11 mouse cellular contexts compared by ENCODE assay signal in the genomic region with DNA sequence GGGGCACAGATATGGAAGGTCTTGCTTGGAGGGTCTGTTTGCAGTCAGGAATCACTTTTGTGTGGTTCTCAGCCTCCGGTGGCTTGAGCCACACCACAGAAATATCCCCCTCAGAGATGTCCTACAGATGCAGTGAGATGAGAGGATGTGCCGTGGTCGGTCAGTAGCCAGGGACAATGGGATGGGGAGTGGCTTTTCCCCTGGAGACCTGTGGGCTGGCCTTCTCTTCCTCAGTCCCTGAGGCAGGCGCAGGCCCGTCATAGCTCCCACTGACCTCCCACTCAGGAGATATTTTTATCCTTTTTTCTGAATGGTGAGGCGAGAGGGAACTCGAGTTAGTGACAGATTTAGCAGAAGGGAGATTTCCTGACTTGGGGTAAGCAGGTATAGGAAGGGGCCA. TPM values are rescaled to one million over a fixed set of nuclear protein-coding genes. Genes with fewer than 3 reads are reported as not detected.
DNase-seq lines count a peak whose midpoint lies in the region; ATAC-seq lines count a peak whose summit lies in the region.
"Had no signal": no experiment of that assay in that cellular context is flagged by ENCODE, and none has a peak within 500 bp of the region (broad histone marks: within the 10 kb centered on the region; RNA-seq: fewer than 3 reads in every experiment).

No protein-coding gene starts in this region.

- no peak for ATAC-seq in forebrain, embryonic 11.5 days (replicated peaks; ENCODE audit: low FRiP score)
- no peak for ATAC-seq in midbrain, embryonic 15.5 days (replicated peaks)

- peaks cover 65% of the 10 kb centered on the region for H3K4me1 ChIP-seq in forebrain, embryonic 11.5 days (replicated peaks; ENCODE audit: control insufficient read depth, insufficient read depth, low read length)
- H3K4me1 ChIP-seq in midbrain, embryonic 15.5 days = peaks cover 98% of the 10 kb centered on the region

- no peaks in the 10 kb centered on the region for H3K9me3 ChIP-seq in forebrain, embryonic 11.5 days (ENCODE audit: control insufficient read depth, low read length)
- H3K9me3 ChIP-seq in midbrain, embryonic 15.5 days = no peaks in the 10 kb centered on the region
- H3K9me3 ChIP-seq: lung, embryonic 15.5 days; stomach, embryonic 15.5 days had no signal

- no peak overlapping the region for H3K4me3 ChIP-seq in forebrain, embryonic 11.5 days (ENCODE audit: low read depth, low read length)
- H3K4me3 ChIP-seq in midbrain, embryonic 15.5 days = peak overlapping the region; percentile 85
- H3K4me3 ChIP-seq: lung, embryonic 15.5 days; stomach, embryonic 15.5 days had no signal

- peak overlapping the region; percentile 8; the same call in 1 of the 2 replicates for H3K9ac ChIP-seq in forebrain, embryonic 11.5 days (ENCODE audit: low read length)
- peak overlapping the region; percentile 21 for H3K9ac ChIP-seq in midbrain, embryonic 15.5 days
- H3K9ac ChIP-seq: lung, embryonic 15.5 days; stomach, embryonic 15.5 days had no signal

- H3K36me3 ChIP-seq in forebrain, embryonic 11.5 days (ENCODE audit: control insufficient read depth, insufficient read depth, low read length) = no peaks in the 10 kb centered on the region; the same call in 1 of the 2 replicates
- no peaks in the 10 kb centered on the region for H3K36me3 ChIP-seq in midbrain, embryonic 15.5 days (replicated peaks)
- H3K36me3 ChIP-seq: lung, embryonic 15.5 days; stomach, embryonic 15.5 days had no signal

- peak overlapping the region; percentile 34; the same call in 1 of the 2 replicates for H3K27ac ChIP-seq in forebrain, embryonic 11.5 days (ENCODE audit: low read depth, low read length)
- peak overlapping the region; percentile 63 for H3K27ac ChIP-seq in midbrain, embryonic 15.5 days
- H3K27ac ChIP-seq: lung, embryonic 15.5 days; stomach, embryonic 15.5 days had no signal

- intact Hi-C loops in heart, postnatal 14 days (cut with DNase I) = no loop called here

- no peaks in the 10 kb centered on the region for H3K27me3 ChIP-seq in forebrain, embryonic 11.5 days (ENCODE audit: control insufficient read depth, insufficient read depth, low read length)
- H3K27me3 ChIP-seq in midbrain, embryonic 15.5 days (replicated peaks) = no peaks in the 10 kb centered on the region
- H3K27me3 ChIP-seq: lung, embryonic 15.5 days; stomach, embryonic 15.5 days had no signal

- 31% methylated on average over 7 of the region's 7 CpGs for WGBS in forebrain, embryonic 11.5 days
- WGBS in midbrain, embryonic 15.5 days = 18% methylated on average over 7 of the region's 7 CpGs

- H3K4me2 ChIP-seq in forebrain, embryonic 11.5 days (ENCODE audit: low read depth, low read length, severe bottlenecking) = 0 out of 2 replicates have a peak overlapping the region, but pooled peaks have one; percentile 1
- peak overlapping the region; percentile 78 for H3K4me2 ChIP-seq in midbrain, embryonic 15.5 days
- H3K4me2 ChIP-seq: lung, embryonic 15.5 days; stomach, embryonic 15.5 days had no signal

- DNase-seq in kidney, postnatal 25 days = peak; percentile 20 to 63
- DNase-seq in kidney, adult 11 months = no peak
- no peak for DNase-seq in forebrain, embryonic 11.5 days (ENCODE audit: low spot score)
- peak; percentile 33 to 40 for DNase-seq in heart, postnatal 14 days
- DNase-seq in lung, postnatal 25 days (ENCODE audit: low spot score) = no peak
- DNase-seq in right cerebral cortex, postnatal 36 days (ENCODE audit: low spot score in 2 of 2) = no peak
- no peak for DNase-seq in adrenal gland, postnatal 14 days
- DNase-seq: cerebellum, adult 9-10 months had no signal

RNA-seq across cellular contexts. Expression of gene Mn1, which starts 12.6 kb away (rescaled TPM):
- 50.9 and 51.9 TPM in 2 replicates for polyA plus RNA-seq in forebrain, embryonic 11.5 days (2014; fragmentation: Nextera tagmentation; extraction: Ambion mirVana)
- total RNA-seq in heart, postnatal 14 days (2021) = 10 to 100 TPM; 17.3 to 18.3 TPM
- 60.1 and 64.8 TPM in 2 replicates for polyA plus RNA-seq in midbrain, embryonic 15.5 days (2015; fragmentation: Nextera tagmentation; extraction: Ambion mirVana)
- total RNA-seq in adrenal gland, postnatal 14 days (2021) = 4.6 and 5.1 TPM in 2 replicates

Comparison
In these comparisons a context has a peak if more than half of its experiments do, and no peak if none do; other contexts are left out.
1. DNase-seq: peak in kidney, postnatal 25 days (2 of 2) and heart, postnatal 14 days (2 of 2); none in kidney, adult 11 months (single experiment), forebrain, embryonic 11.5 days (single experiment), lung, postnatal 25 days (single experiment), right cerebral cortex, postnatal 36 days (0 of 2) and adrenal gland, postnatal 14 days (single experiment).